Mouse (Mus musculus) hematopoietic multipotent progenitor cell, adult 10-12 weeks (in vitro differentiated cells): ENCODE data around the gene Trmt13. TPM values are rescaled to one million over a fixed set of nuclear protein-coding genes. Genes with fewer than 3 reads are reported as not detected.

Experiments used
- polyA plus RNA-seq: library from polyadenylated mRNA; stranded (reverse); fragments of >175 nt; gene quantifications from 2 replicates; pipeline ENCODE4 v1.2.3, GENCODE M21; 2012; ENCODE audit warnings: low replicate concordance

Trmt13 gene
- polyA plus RNA-seq, result 3.0 and 3.4 TPM in 2 replicates

DNA sequence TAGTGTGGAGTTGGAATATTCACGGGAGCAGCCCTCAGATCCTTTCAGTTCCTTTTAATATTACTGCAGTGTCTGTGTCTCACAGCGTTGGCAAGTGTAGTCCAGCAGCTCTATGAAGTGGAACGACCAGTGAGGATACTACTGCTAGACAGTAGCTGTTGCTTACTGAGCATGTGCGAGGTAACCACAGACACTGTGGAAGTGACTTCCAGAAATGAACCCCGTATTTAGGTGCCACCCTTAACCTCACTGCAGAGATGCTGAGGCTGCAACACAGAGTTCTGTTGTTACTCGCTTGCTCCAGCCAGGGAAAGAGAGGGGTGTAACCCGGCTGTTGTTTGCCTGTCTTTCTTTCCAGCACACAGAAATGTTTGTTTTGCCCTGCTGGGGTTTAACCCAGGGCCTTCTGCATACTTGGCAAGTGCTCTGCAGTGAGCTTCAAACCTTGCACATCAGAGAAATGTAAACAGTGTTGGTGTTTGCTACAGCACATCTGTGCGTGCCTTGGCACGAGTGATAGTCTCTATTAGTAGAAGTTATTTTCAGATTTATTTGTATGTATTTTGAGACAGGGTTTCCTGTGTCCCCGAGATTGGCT, at the start of gene Trmt13:
TSS of gene Trmt13 (minus strand) at position 293 of the 598 bp plus-strand sequence.

DNA sequence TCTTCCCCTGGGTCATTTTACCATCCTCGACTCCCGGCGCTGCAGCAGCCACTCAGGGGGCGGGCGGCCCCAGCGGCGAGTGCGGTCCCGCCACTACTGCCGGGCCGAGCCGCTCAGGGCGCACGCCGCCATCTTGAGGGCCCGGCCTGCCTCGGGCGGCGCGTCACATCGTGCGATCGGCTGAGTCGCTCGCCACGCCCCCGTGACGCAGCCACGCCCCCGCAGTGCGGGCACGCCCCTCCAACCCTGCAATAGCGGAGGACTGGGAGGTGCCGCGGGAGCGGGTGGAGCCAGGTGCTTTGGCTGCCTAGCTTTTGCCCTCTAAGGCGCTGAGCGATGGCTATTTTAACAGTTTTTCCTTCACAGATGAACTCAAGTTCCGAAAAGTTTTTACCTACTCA, 48.1 kb upstream of the Trmt13 start, which contains the start of gene Mfsd14a:
TSS of gene Mfsd14a (minus strand) at position 215 of the 401 bp plus-strand sequence.

DNA sequence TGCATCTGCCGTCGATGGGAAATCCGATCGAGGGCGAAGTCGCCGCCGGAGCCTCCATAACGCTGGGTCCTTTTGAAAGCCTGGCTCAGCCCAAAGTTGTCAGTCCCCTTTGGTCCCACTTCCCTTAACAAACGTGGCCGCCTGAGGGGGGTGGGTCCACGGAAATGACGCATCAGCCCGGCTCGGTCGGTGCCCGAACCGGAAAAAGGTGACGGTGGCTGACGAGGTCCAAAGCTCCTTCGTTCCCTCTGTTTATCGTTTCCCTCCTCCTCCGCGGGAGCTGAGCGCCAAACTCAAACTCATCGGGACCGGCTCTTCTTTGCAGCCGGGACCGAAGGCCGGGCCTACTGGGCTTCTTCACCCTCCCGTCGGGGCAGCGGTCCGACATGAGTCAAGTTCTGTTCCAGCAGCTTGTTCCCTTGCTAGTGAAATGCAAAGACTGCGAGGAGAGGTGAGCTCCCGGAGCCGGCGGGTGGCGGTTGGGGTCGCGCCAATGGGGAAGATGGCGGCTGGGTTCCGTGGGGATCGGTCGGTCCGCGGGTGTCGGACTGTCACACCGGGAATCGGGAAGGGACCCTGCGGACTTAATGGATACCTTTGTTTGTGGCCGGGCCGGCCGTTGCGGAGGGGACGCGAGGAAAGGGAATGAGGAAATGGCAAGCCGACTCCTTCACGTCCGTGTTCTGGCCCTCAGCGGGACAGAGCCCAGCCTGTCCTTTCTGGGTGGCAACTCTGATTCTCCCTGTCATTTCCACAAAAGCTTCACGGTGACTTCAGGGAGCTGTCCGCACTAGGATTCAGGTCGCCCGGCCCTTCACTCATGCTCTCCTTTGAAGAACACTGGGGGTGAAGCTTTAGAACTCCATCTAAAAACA, 19.4 kb downstream of the Trmt13 start, which contains the start of gene Sass6:
TSS of gene Sass6 (plus strand) at position 255 of the 875 bp plus-strand sequence.

DNA sequence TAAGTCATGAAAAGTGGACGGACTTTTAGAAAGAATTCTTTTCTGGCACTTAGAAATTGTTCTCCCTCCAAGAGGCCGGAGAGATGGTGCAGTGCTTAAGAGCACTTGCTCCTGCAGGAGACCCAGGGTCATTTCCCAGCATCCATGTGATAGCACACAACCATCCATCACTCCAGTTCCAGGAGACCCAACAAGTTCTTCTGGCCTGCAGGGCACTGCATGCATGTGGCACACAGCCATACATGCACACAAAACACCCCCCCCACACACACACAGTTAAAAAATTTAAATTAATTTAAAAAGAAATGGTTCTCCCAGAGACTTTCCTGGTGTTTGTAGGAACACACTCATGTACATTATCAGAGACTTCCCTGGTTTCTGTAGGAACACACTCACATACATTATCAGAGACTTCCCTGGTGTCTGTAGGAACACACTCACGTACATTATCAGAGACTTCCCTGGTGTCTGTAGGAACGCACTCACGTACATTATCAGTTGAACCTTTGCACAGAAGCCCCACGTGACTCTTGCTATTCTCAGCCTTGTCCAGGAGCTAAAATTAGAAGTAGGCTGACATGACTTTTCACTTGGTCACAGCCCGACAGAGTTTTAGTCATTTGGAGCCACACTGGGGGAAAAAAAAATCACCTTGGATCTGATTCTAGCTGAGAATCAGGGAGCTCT, 51.8 kb downstream of the Trmt13 start, which contains the start of gene Lrrc39:
TSS of gene Lrrc39 (plus strand) at position 566 of the 687 bp plus-strand sequence.

Other genes with a start within 250 kb of the Trmt13 start
- 7.9 and 22.0 TPM in 2 replicates for gene Cdc14a, start 190.6 kb downstream of the Trmt13 start, polyA plus RNA-seq
- 32.4 and 65.6 TPM in 2 replicates for gene Rtca, start 106.4 kb downstream of the Trmt13 start, polyA plus RNA-seq
- gene Dbt, start 101.5 kb downstream of the Trmt13 start, polyA plus RNA-seq, result 0.59 and 1.1 TPM in 2 replicates
- gene Lrrc39, start 51.6 kb downstream of the Trmt13 start, polyA plus RNA-seq, result 0.04 TPM in 2 replicates
- 1.9 and 2.5 TPM in 2 replicates for gene Sass6, start 19.6 kb downstream of the Trmt13 start, polyA plus RNA-seq
- 9.4 and 14.7 TPM in 2 replicates for gene Mfsd14a, start 48.1 kb upstream of the Trmt13 start, polyA plus RNA-seq
- not detected in 2 replicates for gene Gm43191, start 66.7 kb upstream of the Trmt13 start, polyA plus RNA-seq
- 11.7 and 20.7 TPM in 2 replicates for gene Slc35a3, start 98.2 kb upstream of the Trmt13 start, polyA plus RNA-seq
- gene Agl, start 193.6 kb upstream of the Trmt13 start, polyA plus RNA-seq, result 0.49 and 0.97 TPM in 2 replicates
- gene Frrs1, start 244.9 kb upstream of the Trmt13 start, polyA plus RNA-seq, result 2.6 and 2.9 TPM in 2 replicates